14 mouse cellular contexts compared by ENCODE assay signal in genomic region chr19:19977609-19978259, GRCm38 (mm10).
DNase-seq lines count a peak whose midpoint lies in the region; ATAC-seq and TF ChIP-seq lines count a peak whose summit lies in the region.
"Had no signal": no experiment of that assay in that cellular context is flagged by ENCODE, and none has a peak within 500 bp of the region (broad histone marks: within the 10 kb centered on the region; RNA-seq: fewer than 3 reads in every experiment).

No protein-coding gene starts in this region.

- WGBS in embryonic facial prominence, embryonic 12.5 days, result 30% methylated on average over 9 of the region's 9 CpGs
- WGBS in hindbrain, embryonic 14.5 days, result 35% methylated on average over 9 of the region's 9 CpGs
- WGBS in midbrain, postnatal 0 days, result 23% methylated on average over 9 of the region's 9 CpGs

- no peaks in the 10 kb centered on the region for H3K36me3 ChIP-seq in embryonic facial prominence, embryonic 12.5 days
- H3K36me3 ChIP-seq in hindbrain, embryonic 14.5 days (replicated peaks; ENCODE audit: control insufficient read depth, insufficient read depth), result no peaks in the 10 kb centered on the region
- no peaks in the 10 kb centered on the region for H3K36me3 ChIP-seq in midbrain, postnatal 0 days (ENCODE audit: insufficient read depth, low read length)

- H3K9ac ChIP-seq in embryonic facial prominence, embryonic 12.5 days, result no peak overlapping the region
- no peak overlapping the region for H3K9ac ChIP-seq in hindbrain, embryonic 14.5 days
- H3K9ac ChIP-seq in midbrain, postnatal 0 days (replicated peaks; ENCODE audit: low read length, poor library complexity, severe bottlenecking), result no peak overlapping the region
- H3K9ac ChIP-seq: lung, embryonic 14.5 days had no signal

- 0 out of 2 replicates have a peak overlapping the region, but pooled peaks have one; percentile 0 for H3K4me2 ChIP-seq in embryonic facial prominence, embryonic 12.5 days (replicated peaks)
- peak overlapping the region; percentile 34 for H3K4me2 ChIP-seq in hindbrain, embryonic 14.5 days (replicated peaks)
- H3K4me2 ChIP-seq in midbrain, postnatal 0 days (ENCODE audit: low read depth, low read length, poor library complexity, severe bottlenecking), result peak overlapping the region; percentile 24; the same call in 1 of the 2 replicates
- H3K4me2 ChIP-seq: lung, embryonic 14.5 days had no signal

- no peaks in the 10 kb centered on the region for H3K27me3 ChIP-seq in embryonic facial prominence, embryonic 12.5 days
- H3K27me3 ChIP-seq in hindbrain, embryonic 14.5 days (ENCODE audit: control insufficient read depth, insufficient read depth, low read length), result no peaks in the 10 kb centered on the region
- H3K27me3 ChIP-seq in midbrain, postnatal 0 days (ENCODE audit: insufficient read depth, low read length), result no peaks in the 10 kb centered on the region

- TF ChIP-seq CTCF in midbrain, postnatal 0 days (IDR thresholded peaks at IDR 0.05), result no peak

- no peak for DNase-seq in frontal cortex, postnatal 25 days (ENCODE audit: low spot score in 2 of 2)
- no peak for DNase-seq in hindbrain, embryonic 14.5 days (ENCODE audit: low spot score)
- peak; percentile 6 for DNase-seq in midbrain, postnatal 0 days (ENCODE audit: low spot score)
- DNase-seq in cerebellum, postnatal 14 days, result no peak
- no peak for DNase-seq in adipocyte (ENCODE audit: low spot score)
- no peak for DNase-seq in left cerebral cortex, adult 18-20 months (ENCODE audit: low spot score in 2 of 2)
- DNase-seq: cerebellum, adult 11-12 months; heart, adult 2 months; kidney, postnatal 4 days; layer of hippocampus, postnatal 36 days; lung, embryonic 14.5 days; right cerebral cortex, postnatal 25 days had no signal

- H3K4me3 ChIP-seq in embryonic facial prominence, embryonic 12.5 days, result no peak overlapping the region
- no peak overlapping the region for H3K4me3 ChIP-seq in hindbrain, embryonic 14.5 days (replicated peaks; ENCODE audit: low read length)
- 0 out of 2 replicates have a peak overlapping the region, but pooled peaks have one; percentile 3 for H3K4me3 ChIP-seq in midbrain, postnatal 0 days (ENCODE audit: low read depth, low read length)
- H3K4me3 ChIP-seq: heart, adult 2 months had no signal

- peak; percentile 23; the same call in 1 of the 2 replicates for ATAC-seq in frontal cortex, adult (ENCODE audit: low TSS enrichment)
- ATAC-seq in embryonic facial prominence, embryonic 12.5 days (ENCODE audit: insufficient number of reproducible peaks, insufficient read depth, low FRiP score, low TSS enrichment), result peak; percentile 41; the same call in 1 of the 2 replicates
- no peak for ATAC-seq in hindbrain, embryonic 14.5 days (ENCODE audit: low FRiP score)
- ATAC-seq in midbrain, postnatal 0 days (ENCODE audit: low FRiP score), result peak; percentile 73

- no peak overlapping the region for H3K27ac ChIP-seq in embryonic facial prominence, embryonic 12.5 days
- H3K27ac ChIP-seq in hindbrain, embryonic 14.5 days, result no peak overlapping the region
- 0 out of 2 replicates have a peak overlapping the region, but pooled peaks have one; percentile 32 for H3K27ac ChIP-seq in midbrain, postnatal 0 days (ENCODE audit: low read depth, low read length)
- H3K27ac ChIP-seq: heart, adult 2 months had no signal

- no peaks in the 10 kb centered on the region for H3K9me3 ChIP-seq in embryonic facial prominence, embryonic 12.5 days
- H3K9me3 ChIP-seq in hindbrain, embryonic 14.5 days (ENCODE audit: control insufficient read depth, low read length), result no peaks in the 10 kb centered on the region
- H3K9me3 ChIP-seq in midbrain, postnatal 0 days (ENCODE audit: low read length), result no peaks in the 10 kb centered on the region

- H3K4me1 ChIP-seq in embryonic facial prominence, embryonic 12.5 days, result no peaks in the 10 kb centered on the region
- H3K4me1 ChIP-seq in hindbrain, embryonic 14.5 days (replicated peaks; ENCODE audit: control insufficient read depth, insufficient read depth, low read length), result no peaks in the 10 kb centered on the region; the same call in 1 of the 2 replicates
- H3K4me1 ChIP-seq in midbrain, postnatal 0 days (ENCODE audit: insufficient read depth, low read length), result peaks cover 4% of the 10 kb centered on the region; the same call in 1 of the 2 replicates
